Mouse (Mus musculus): ENCODE measurements around the gene Cd55b.
"Not testable (repeated sequence)": the region's sequence is repeated elsewhere in the genome, so short reads cannot be mapped to it uniquely, and the experiment has no call there.

Gene Cd55b

GRCm38 (mm10) chr1:130422664-130423111 is at the start of gene Cd55b:
Gene Cd55b, minus strand, starts transcription at chr1:130423009.
- in situ Hi-C loops (cut with MboI; ENCODE audit: low sequenced_read_pairs), result no loop called here

GRCm38 (mm10) chr1:130470074-130470473 is 47.3 kb upstream of the Cd55b start:
- in situ Hi-C loops (cut with MboI; ENCODE audit: low sequenced_read_pairs), result no loop called here

GRCm38 (mm10) chr1:130467453-130467852 is 44.6 kb upstream of the Cd55b start:
- in situ Hi-C loops (cut with MboI; ENCODE audit: low sequenced_read_pairs), result no loop called here

GRCm38 (mm10) chr1:130464173-130464572 is 41.4 kb upstream of the Cd55b start:
- in situ Hi-C loops (cut with MboI; ENCODE audit: low sequenced_read_pairs), result no loop called here

GRCm38 (mm10) chr1:130462867-130463266 is 40.1 kb upstream of the Cd55b start:
- in situ Hi-C loops (cut with MboI; ENCODE audit: low sequenced_read_pairs), result no loop called here

GRCm38 (mm10) chr1:130462084-130462861 is 39.5 kb upstream of the Cd55b start, which contains the start of gene Cd55:
Gene Cd55, minus strand, starts transcription at chr1:130462744.
- in situ Hi-C loops (cut with MboI; ENCODE audit: low sequenced_read_pairs), result no loop called here

- in situ Hi-C loops (cut with MboI; ENCODE audit: low sequenced_read_pairs), result no loop called here
Observed at GRCm38 (mm10) chr1:130455111-130455510, 32.3 kb upstream of the Cd55b start.

- in situ Hi-C loops (cut with MboI; ENCODE audit: low sequenced_read_pairs), result not testable (repeated sequence)
Observed at GRCm38 (mm10) chr1:130442930-130443329, 20.1 kb upstream of the Cd55b start.

- in situ Hi-C loops (cut with MboI; ENCODE audit: low sequenced_read_pairs), result no loop called here
Observed at GRCm38 (mm10) chr1:130430920-130431319, 8.1 kb upstream of the Cd55b start.

- in situ Hi-C loops (cut with MboI; ENCODE audit: low sequenced_read_pairs), result not testable (repeated sequence)
Observed at GRCm38 (mm10) chr1:130428667-130429066, 5.9 kb upstream of the Cd55b start.

GRCm38 (mm10) chr1:130427175-130427853 is 4.5 kb upstream of the Cd55b start:
- in situ Hi-C loops (cut with MboI; ENCODE audit: low sequenced_read_pairs), result not testable (repeated sequence)

- in situ Hi-C loops (cut with MboI; ENCODE audit: low sequenced_read_pairs), result not testable (repeated sequence)
Observed at GRCm38 (mm10) chr1:130422033-130422432, 776 bp downstream of the Cd55b start.

GRCm38 (mm10) chr1:130397109-130397508 is 25.7 kb downstream of the Cd55b start:
- in situ Hi-C loops (cut with MboI; ENCODE audit: low sequenced_read_pairs), result not testable (repeated sequence)

- in situ Hi-C loops (cut with MboI; ENCODE audit: low sequenced_read_pairs), result not testable (repeated sequence)
Observed at GRCm38 (mm10) chr1:130387282-130387681, 35.5 kb downstream of the Cd55b start.

- in situ Hi-C loops (cut with MboI; ENCODE audit: low sequenced_read_pairs), result no loop called here
Observed at GRCm38 (mm10) chr1:130377726-130378429, 44.9 kb downstream of the Cd55b start.

GRCm38 (mm10) chr1:130374173-130374785 is 48.5 kb downstream of the Cd55b start:
- in situ Hi-C loops (cut with MboI; ENCODE audit: low sequenced_read_pairs), result no loop called here

- in situ Hi-C loops (cut with MboI; ENCODE audit: low sequenced_read_pairs), result no loop called here
Observed at GRCm38 (mm10) chr1:130373398-130374083, 49.3 kb downstream of the Cd55b start.

- in situ Hi-C loops (cut with MboI; ENCODE audit: low sequenced_read_pairs), result no loop called here
Observed at GRCm38 (mm10) chr1:130371895-130372528, 50.8 kb downstream of the Cd55b start.

- in situ Hi-C loops (cut with MboI; ENCODE audit: low sequenced_read_pairs), result no loop called here
Observed at GRCm38 (mm10) chr1:130371291-130371690, 51.5 kb downstream of the Cd55b start.

GRCm38 (mm10) chr1:130350077-130350635 is 72.7 kb downstream of the Cd55b start:
- in situ Hi-C loops (cut with MboI; ENCODE audit: low sequenced_read_pairs), result no loop called here
